Mouse (Mus musculus): ENCODE data around the gene Ccin.

Ccin gene

DNA sequence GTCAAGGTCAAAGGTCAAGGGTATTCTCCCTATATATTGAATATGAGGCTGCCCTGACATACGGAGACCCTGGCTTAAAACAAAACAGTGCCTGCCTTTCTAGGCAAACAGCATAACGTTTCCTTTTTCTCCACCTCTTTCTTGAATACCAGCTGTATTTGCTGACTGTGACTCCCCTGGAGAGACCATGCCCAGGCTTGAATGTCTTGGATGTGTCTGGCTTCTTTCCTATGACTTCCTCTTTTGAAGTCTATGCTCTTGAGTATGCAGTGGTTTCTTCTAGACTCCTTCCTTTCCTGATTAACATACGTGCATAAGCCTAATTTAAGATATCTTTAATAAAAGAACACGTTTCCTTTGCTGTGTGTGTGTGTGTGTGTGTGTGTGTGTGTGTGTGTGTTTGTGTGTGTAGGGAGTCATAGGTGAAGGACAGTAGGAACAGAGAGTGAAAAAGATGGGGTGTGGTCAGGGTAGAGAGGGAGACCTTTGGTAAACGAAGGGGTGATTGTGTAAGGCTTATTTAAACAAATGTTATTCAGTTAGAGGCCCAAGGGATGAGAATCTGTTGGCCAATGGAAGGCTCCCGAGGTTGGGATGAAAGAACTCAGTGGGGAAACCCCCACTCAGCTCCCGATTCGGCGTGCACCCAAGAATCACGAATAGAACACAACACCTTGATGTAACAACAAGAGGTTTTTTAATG, 8.2 kb upstream of the Ccin start:
- DNase-seq (ENCODE audit: low spot score in 2 of 2) = no peak

GRCm38 (mm10) chr4:43976223-43976740, 7.0 kb upstream of the Ccin start:
- no peak for DNase-seq (ENCODE audit: low spot score in 2 of 2)

- DNase-seq (ENCODE audit: low spot score in 2 of 2) = no peak
Observed at GRCm38 (mm10) chr4:43978521-43979443, 4.5 kb upstream of the Ccin start.

- peak in 1 of 2 experiments; percentile 61 for DNase-seq (ENCODE audit: low spot score in 2 of 2)
Observed at GRCm38 (mm10) chr4:43979746-43980145, 3.5 kb upstream of the Ccin start.

DNA sequence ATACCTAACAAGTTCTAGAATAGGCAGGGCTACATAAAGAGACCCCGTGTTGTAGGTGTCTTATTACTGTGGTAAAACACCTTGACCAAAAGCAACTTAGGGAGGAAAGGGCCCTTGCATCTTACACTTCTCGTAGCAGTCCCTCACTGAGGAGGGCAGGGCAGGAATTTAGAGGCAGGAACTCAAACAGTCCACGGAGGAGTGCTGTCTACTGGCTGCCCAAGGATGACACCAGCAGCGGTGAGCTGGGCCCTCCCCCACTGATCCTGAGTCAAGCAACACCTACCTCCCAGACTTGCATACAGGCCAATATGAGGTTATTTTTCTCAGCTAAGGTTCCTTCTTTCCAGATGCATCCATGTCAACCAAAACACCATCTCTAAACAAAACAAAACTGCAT, 3.0 kb upstream of the Ccin start:
- no peak for DNase-seq (ENCODE audit: low spot score in 2 of 2)

- DNase-seq (ENCODE audit: low spot score in 2 of 2) = no peak
Observed at GRCm38 (mm10) chr4:43980846-43981245, 2.4 kb upstream of the Ccin start.

DNA sequence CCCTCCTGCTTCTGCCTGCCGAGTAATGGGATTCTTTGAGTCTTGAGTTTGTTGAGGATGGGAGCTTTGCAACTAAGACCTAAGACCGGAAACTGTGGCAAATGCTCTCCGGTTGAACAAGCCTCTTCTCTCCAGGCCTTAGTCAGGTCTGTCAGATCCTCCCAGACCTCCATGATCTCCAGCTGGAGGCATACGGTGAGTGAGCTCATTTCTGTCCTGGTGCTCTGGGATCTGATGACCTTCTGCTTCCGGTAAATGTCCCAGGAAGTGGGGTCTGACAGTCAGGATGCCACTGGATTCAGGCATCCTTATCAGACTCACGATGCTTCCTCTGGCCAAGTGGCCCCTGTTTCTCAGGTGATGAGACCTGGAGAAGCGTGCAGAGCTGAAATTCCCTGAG, 2.0 kb upstream of the Ccin start:
- no peak for DNase-seq (ENCODE audit: low spot score in 2 of 2)

- DNase-seq (ENCODE audit: low spot score in 2 of 2) = peak; percentile 88 to 93
Observed at GRCm38 (mm10) chr4:43982053-43982732, 1.1 kb upstream of the Ccin start.

GRCm38 (mm10) chr4:43983756-43984155, 473 bp downstream of the Ccin start:
- no peak for DNase-seq (ENCODE audit: low spot score in 2 of 2)

DNA sequence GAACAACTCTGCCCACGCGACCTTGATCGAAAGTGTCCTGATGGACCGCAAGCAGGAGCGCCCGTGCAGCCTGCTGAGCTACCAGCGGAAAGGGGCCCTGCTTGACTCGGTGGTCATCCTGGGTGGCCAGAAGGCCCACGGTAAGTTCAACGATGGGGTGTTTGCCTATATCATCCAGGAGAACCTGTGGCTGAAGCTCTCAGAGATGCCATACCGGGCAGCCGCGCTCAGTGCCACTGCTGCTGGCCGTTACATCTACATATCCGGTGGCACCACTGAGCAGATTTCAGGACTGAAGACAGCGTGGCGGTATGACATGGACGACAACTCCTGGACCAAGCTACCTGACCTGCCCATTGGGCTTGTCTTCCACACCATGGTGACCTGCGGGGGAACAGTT, 1.0 kb downstream of the Ccin start:
- no peak for DNase-seq (ENCODE audit: low spot score in 2 of 2)

- no peak for DNase-seq (ENCODE audit: low spot score in 2 of 2)
Observed at GRCm38 (mm10) chr4:43988976-43989375, 5.7 kb downstream of the Ccin start.

DNA sequence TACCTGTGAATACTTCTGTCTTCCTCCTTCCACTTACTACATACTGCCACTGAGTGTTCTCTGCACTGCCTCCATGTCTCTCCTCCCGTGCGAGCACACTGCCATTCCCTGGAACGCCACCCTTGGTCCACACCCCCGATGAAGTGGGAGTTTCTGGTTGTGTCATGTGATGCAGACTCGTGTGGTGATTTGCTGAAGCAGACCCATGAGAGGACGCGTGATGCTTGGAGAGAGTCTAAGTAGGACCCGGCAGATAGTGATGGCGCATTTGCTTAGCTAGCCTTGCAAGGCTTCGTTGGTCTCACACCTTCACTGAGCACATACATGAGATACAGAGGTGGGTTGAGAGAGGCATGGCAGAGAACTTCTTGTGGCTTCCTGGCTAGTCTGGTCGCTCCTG, 9.8 kb downstream of the Ccin start:
- DNase-seq (ENCODE audit: low spot score in 2 of 2) = no peak

- no peak for DNase-seq (ENCODE audit: low spot score in 2 of 2)
Observed at GRCm38 (mm10) chr4:43994342-43994741, 11.1 kb downstream of the Ccin start.

- DNase-seq (ENCODE audit: low spot score in 2 of 2) = no peak
Observed at GRCm38 (mm10) chr4:44003622-44004021, 20.3 kb downstream of the Ccin start.

- no peak for DNase-seq (ENCODE audit: low spot score in 2 of 2)
Observed at GRCm38 (mm10) chr4:44004126-44004525, 20.8 kb downstream of the Ccin start, which contains the start of gene Clta. TSS of gene Clta (plus strand) at chr4:44004452.

- DNase-seq (ENCODE audit: low spot score in 2 of 2) = no peak
Observed at GRCm38 (mm10) chr4:44004623-44005409, 21.5 kb downstream of the Ccin start.

- no peak for DNase-seq (ENCODE audit: low spot score in 2 of 2)
Observed at GRCm38 (mm10) chr4:44010176-44010575, 26.9 kb downstream of the Ccin start.

DNA sequence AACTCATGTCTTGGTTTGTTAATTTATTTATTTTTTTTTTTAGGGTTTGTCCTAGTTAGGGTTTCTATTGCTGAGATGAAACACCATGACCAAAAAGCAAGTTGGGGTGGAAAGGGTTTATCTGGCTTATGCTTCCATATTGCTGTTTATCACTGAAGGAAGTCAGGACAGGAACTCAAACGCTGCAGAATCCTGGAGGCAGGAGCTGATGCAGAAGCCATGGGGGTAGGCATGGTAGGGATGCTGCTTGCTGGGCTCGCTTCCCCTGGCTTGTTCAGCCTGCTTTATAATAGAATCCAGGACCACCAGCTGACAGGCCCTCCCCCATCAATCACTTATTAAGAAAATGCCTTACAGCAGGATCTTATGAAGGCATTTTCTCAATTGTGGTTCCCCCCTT, 27.6 kb downstream of the Ccin start:
- DNase-seq (ENCODE audit: low spot score in 2 of 2) = no peak

DNA sequence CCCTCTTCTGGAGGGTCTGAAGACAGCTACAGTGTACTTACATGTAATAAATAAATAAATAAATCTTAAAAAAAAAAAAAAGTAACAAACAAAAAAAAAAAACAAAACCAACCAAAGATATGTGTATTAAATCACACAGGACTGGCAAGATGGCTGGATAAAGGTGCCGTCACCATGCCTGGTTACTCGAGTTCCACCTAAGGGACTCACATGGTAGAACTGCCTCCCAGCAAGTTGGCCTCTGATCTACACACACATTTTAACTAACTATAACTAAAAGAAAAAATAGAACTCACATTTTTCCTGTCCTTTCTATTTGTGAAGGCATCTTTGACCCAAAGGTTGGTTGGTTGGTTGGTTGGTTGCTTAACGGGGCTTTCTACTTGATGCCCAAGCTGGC, 28.5 kb downstream of the Ccin start:
- no peak for DNase-seq (ENCODE audit: low spot score in 2 of 2)

DNA sequence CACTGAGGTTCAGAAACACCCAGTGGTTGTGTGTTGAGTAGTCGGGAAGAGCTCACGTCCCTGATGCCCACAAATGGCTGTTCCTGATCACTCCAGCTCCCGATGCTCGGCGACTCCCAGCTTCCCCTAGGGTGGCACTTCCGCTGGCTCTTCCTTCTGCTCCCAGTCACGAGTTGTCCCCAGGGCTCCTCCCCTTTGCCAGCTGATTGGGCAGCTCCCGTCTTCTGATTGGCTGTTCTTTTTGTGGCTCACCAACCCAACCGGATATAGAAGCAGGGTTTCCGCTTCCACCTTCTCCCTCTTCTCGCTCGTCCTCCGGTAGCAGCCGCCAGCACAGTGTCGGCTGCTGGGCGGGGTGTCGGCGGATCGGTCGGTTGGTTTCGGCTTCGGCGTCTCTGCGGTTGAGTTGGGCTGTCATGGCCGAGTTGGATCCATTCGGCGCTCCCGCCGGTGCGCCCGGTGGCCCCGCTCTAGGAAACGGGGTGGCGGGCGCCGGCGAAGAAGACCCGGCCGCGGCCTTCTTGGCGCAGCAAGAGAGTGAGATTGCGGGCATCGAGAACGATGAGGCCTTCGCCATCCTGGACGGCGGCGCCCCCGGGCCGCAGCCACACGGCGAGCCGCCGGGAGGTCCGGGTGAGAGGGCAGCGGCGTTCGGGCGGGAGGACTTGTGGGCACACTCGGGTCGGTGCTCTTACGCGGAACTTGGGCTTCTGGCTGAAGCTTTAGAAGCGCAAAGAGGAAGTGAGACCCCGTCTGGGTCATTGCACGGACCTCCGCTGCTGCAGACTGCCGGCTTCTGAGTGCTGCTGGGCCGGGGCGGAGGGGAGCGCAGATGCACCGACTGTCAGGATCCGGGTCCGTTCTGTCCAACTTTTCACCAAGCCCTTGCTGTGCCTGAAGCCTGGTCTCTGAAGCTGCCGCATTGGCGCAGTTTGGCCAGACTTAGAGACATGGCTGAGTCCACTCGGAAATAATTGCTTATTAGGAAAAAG, 29.4 kb downstream of the Ccin start:
- DNase-seq (ENCODE audit: low spot score in 2 of 2) = peak; percentile 87 to 92
